ENCODE assay signal across 8 mouse cellular contexts in genomic region chr14:25765921-25766320, GRCm38 (mm10). TPM values are rescaled to one million over a fixed set of nuclear protein-coding genes. Genes with fewer than 3 reads are reported as not detected.
DNase-seq lines count a peak whose midpoint lies in the region; ATAC-seq and TF ChIP-seq lines count a peak whose summit lies in the region.

No protein-coding gene starts in this region.

- no peak for TF ChIP-seq CTCF in midbrain, postnatal 0 days (IDR thresholded peaks at IDR 0.05)

- peak overlapping the region; percentile 98; the same call in 1 of the 2 replicates for H3K4me2 ChIP-seq in midbrain, postnatal 0 days (ENCODE audit: low read depth, low read length, poor library complexity, severe bottlenecking)

- ATAC-seq in midbrain, postnatal 0 days (ENCODE audit: low FRiP score) = peak; percentile 80

- no peaks in the 10 kb centered on the region for H3K4me1 ChIP-seq in midbrain, postnatal 0 days (ENCODE audit: insufficient read depth, low read length)

- H3K9ac ChIP-seq in midbrain, postnatal 0 days (replicated peaks; ENCODE audit: low read length, poor library complexity, severe bottlenecking) = no peak overlapping the region

- no peaks in the 10 kb centered on the region for H3K9me3 ChIP-seq in midbrain, postnatal 0 days (ENCODE audit: low read length)

- DNase-seq in cerebellum, adult 11-12 months = peak; percentile 46
- DNase-seq in cerebellum, adult 8-10 months = no peak
- DNase-seq in thymus, postnatal 4 days = peak; percentile 55
- DNase-seq in thymus, postnatal 0 days (ENCODE audit: low spot score) = no peak
- peak; percentile 75 to 81 for DNase-seq in layer of hippocampus, postnatal 36 days
- DNase-seq in midbrain, postnatal 0 days (ENCODE audit: low spot score) = peak; percentile 85
- no peak for DNase-seq in embryo, embryonic 11 days
- no peak for DNase-seq in adrenal gland, adult 18-20 months (ENCODE audit: low spot score in 2 of 2)

- peak overlapping the region; percentile 68 for H3K27ac ChIP-seq in midbrain, postnatal 0 days (ENCODE audit: low read depth, low read length)

- no peak overlapping the region for H3K4me3 ChIP-seq in midbrain, postnatal 0 days (ENCODE audit: low read depth, low read length)

- H3K36me3 ChIP-seq in midbrain, postnatal 0 days (ENCODE audit: insufficient read depth, low read length) = no peaks in the 10 kb centered on the region

- peaks cover 14% of the 10 kb centered on the region for H3K27me3 ChIP-seq in midbrain, postnatal 0 days (ENCODE audit: insufficient read depth, low read length)

- 20% methylated on average over 8 of the region's 8 CpGs for WGBS in midbrain, postnatal 0 days

RNA-seq across cellular contexts. Expression of gene Zcchc24, which starts 2.9 kb away (rescaled TPM):
- 7.6 and 9.0 TPM in 2 replicates for polyA plus RNA-seq in thymus, postnatal 0 days (2015; fragmentation: Nextera tagmentation; extraction: Ambion mirVana)
- 10 to 100 TPM; 53.5 to 60.2 TPM for total RNA-seq in layer of hippocampus, postnatal 36 days (2021)
- total RNA-seq in midbrain, postnatal 0 days (2014; rRNA removed) = 28.3 and 34.3 TPM in 2 replicates
- polyA plus RNA-seq in midbrain, postnatal 0 days (2015; fragmentation: Nextera tagmentation; extraction: Ambion mirVana) = 13.9 and 15.3 TPM in 2 replicates
- total RNA-seq in adrenal gland, adult 18-20 months (2021) = 10 to 100 TPM; 18.4 to 30.0 TPM

Comparison
In these comparisons a context has a peak if more than half of its experiments do, and no peak if none do; other contexts are left out.
1. DNase-seq: peak in cerebellum, adult 11-12 months (single experiment), thymus, postnatal 4 days (single experiment), layer of hippocampus, postnatal 36 days (2 of 2) and midbrain, postnatal 0 days (single experiment); none in cerebellum, adult 8-10 months (single experiment), thymus, postnatal 0 days (single experiment), embryo, embryonic 11 days (single experiment) and adrenal gland, adult 18-20 months (0 of 2).